Mouse (Mus musculus) CH12.LX (cell line): ENCODE data around the gene Spata2.

Source experiments
- CTCF ChIP-seq, 2 experiments: IDR thresholded peaks in 1 of 2; conservative IDR thresholded peaks in 1 of 2; 2 replicates each; pipeline ENCODE4 v1.5.1; 2011 to 2012; ENCODE audit warnings: low read depth in 2 of 2, low read length in 2 of 2, improper control_type of control experiment in 1 of 2, inconsistent platforms in 1 of 2, mild to moderate bottlenecking in 1 of 2, moderate library complexity in 1 of 2
- ELF1 ChIP-seq: IDR thresholded peaks from 2 replicates; pipeline ENCODE4 v1.6.1; 2014; ENCODE audit warnings: low read depth, mild to moderate bottlenecking, inconsistent platforms, low read length, improper control_type of control experiment
- MAFK ChIP-seq: IDR thresholded peaks from 2 replicates; pipeline ENCODE4 v1.6.1; 2011; ENCODE audit warnings: low read length, improper control_type of control experiment; ENCODE audit not compliant: insufficient replicate concordance
- PAX5 ChIP-seq: IDR thresholded peaks from 2 replicates; pipeline ENCODE4 v1.6.1; 2012; ENCODE audit warnings: low read length, inconsistent platforms, mixed read lengths
- POLR2A ChIP-seq: IDR thresholded peaks from 2 replicates; pipeline ENCODE4 v1.6.1; 2011; ENCODE audit warnings: low read depth, mild to moderate bottlenecking, improper control_type of control experiment, low read length
- ZC3H11A ChIP-seq: IDR thresholded peaks from 2 replicates; pipeline ENCODE4 v1.6.1; 2012; ENCODE audit warnings: low read depth, mild to moderate bottlenecking, inconsistent platforms, low read length, improper control_type of control experiment
- ZNF384 ChIP-seq: IDR thresholded peaks from 2 replicates; pipeline ENCODE4 v1.6.1; 2012; ENCODE audit warnings: low read depth, low read length, improper control_type of control experiment, inconsistent platforms

GRCm38 (mm10) chr2:167533880-167534279, 41.2 kb upstream of the Spata2 start:
- TF ChIP-seq PAX5 = no peak
- TF ChIP-seq ELF1 = no peak
- no peak for TF ChIP-seq POLR2A
- no peak for TF ChIP-seq CTCF (conservative IDR thresholded peaks at IDR 0.05 in 1 of 2, IDR thresholded peaks at IDR 0.05 in 1 of 2; ENCODE audit: low read depth in 2 of 2, low read length in 2 of 2)
- no peak for TF ChIP-seq MAFK
- TF ChIP-seq ZNF384 = no peak
- TF ChIP-seq ZC3H11A = no peak
